Mouse (Mus musculus): ENCODE results near the gene Zbtb20. TPM values are rescaled to one million over a fixed set of nuclear protein-coding genes. Genes with fewer than 3 reads are reported as not detected.

Zbtb20 gene
- 4.5 and 6.0 TPM in 2 replicates for polyA plus RNA-seq (2012; rRNA removed)

GRCm38 (mm10) chr16:42875852-42875980 lies at the start of gene Zbtb20:
Gene Zbtb20, plus strand, starts transcription at chr16:42875881.

GRCm38 (mm10) chr16:43663978-43664579 lies 788.4 kb downstream of the Zbtb20 start, which contains the start of gene Tigit:
Gene Tigit, minus strand, starts transcription at chr16:43664146.

Data from stomach, adult 2 months (tissue).